Mouse (Mus musculus) naive thymus-derived CD4-positive, alpha-beta T cell, adult 2 months (primary cell): Measurements from ENCODE around the gene Aass.
"Not testable (repeated sequence)": the region's sequence is repeated elsewhere in the genome, so short reads cannot be mapped to it uniquely, and the experiment has no call there.

ENCODE experiments used
- DNase-seq: peaks from one replicate; pipeline ENCODE4 v3.0.0-alpha.2; 2011; ENCODE audit warnings: low read depth

Aass gene

DNA sequence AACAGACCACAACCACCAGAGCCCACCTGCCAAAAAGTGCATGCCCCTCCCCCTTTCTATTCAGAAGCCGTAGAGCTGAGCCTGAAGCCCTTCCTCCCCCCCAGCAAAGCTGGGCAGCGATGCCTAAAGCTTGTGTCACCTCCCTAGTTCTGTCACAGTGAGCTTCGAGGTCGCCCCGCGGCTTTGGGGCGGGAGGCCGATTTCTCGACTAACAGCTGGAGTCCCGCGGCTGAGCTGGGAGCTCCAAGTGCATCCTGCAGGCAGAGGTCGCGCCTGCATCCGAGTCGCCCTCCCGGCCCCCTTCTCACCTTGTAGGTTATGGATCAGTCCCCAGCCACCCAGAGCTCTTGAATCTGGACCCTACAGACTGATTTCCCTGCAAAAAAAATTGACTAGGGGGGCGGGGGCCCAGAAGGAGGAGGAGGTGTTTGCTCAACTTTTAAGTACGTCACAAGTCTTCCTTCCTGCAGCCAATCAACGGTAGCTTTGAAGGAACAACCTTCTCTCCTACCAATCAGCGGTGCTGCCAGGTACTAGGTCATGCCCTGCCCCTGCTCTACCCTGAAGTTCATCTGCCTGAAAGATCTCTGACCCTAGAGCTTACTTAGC lies at the start of gene Aass:
Gene Aass, minus strand, starts transcription at position 414 of the 609 bp plus-strand sequence.
- DNase-seq: no peak

DNA sequence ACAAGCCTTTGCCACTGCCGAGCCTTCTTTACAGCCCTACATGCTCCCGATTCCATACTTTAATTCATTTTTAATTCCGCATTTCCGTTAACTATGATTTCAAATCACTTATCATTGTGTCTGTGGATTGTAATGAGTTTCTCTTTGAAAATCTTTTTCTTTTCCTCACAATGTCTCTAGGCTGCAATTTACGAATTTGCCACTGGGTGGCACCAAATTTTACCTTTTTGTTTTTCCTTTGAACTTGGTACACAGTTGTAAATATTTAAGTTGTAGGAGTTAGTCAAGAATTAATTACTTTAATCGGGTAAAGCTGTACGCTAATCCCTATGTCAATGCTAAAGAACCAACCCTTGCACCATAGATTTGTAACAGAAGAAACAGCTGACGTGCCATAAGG lies 47.3 kb upstream of the Aass start:
- DNase-seq: no peak

DNA sequence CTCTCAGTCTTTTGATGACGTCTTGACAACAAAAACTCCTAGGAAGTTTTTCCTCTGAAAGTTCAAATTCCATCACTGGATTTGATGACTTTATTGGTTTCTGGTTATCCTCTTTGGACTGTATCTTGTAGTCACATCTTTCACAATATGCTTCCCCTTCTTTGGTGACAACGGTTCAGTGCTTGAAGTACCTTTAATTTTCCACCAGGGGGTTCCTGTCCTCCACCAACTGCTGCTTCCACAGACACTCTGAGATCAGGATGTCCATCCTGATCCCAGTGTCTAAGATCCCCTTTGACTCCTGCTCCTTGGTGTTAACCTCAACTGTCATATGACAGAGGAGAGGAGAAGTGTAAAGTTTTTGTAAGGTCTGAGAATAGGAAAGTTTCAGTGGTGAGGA lies 31.0 kb upstream of the Aass start:
- not testable (repeated sequence) for DNase-seq

DNA sequence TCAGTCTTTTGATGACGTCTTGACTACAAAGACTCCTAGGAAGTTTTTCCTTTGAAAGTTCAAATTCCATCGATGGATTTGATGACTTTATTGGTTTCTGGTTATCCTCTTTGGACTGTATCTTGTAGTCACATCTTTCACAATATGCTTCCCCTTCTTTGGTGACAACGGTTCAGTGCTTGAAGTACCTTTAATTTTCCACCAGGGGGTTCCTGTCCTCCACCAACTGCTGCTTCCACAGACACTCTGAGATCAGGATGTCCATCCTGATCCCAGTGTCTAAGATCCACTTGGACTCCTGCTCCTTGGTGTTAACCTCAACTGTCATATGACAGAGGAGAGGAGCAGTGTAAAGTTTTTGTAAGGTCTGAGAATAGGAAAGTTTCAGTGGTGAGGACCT lies 23.6 kb upstream of the Aass start:
- not testable (repeated sequence) for DNase-seq

DNA sequence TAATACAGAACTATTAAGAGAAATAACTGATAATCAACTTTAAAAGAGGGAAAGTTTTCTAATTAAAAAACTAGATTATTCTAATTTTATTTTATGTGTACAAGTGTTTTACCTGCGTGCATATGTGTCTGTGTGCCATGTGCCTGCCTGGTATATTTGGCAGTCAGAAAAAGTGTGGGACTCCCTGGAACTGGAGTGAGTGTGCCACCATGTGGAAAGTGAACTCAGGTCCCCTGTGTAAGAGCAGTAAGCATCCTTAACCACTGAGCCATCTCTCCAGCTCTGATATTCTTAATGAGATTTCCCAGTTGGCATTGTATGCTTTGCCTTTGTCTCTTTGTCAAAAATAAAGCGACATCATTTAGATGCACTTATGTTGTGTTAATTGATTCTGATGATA lies 20.3 kb upstream of the Aass start:
- no peak for DNase-seq

DNA sequence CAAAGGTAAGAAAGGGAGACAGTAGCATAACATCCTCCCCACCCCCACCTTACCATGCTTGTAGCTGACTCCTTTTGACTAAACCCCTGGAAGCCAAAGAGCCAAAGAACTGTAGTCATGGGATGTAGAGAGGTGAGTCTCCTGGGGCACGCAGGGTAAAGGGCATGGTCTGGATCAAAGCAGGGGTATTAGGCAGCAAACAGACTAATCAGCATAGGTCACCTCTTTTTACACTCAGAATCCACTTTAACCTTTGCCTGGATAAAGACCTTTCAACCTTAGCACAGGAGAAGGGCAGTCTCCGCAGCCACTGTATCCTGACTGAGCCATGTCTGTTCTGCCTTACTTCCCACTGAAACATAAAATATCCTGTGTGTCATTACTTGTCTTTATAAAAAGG lies 14.4 kb upstream of the Aass start:
- no peak for DNase-seq

DNA sequence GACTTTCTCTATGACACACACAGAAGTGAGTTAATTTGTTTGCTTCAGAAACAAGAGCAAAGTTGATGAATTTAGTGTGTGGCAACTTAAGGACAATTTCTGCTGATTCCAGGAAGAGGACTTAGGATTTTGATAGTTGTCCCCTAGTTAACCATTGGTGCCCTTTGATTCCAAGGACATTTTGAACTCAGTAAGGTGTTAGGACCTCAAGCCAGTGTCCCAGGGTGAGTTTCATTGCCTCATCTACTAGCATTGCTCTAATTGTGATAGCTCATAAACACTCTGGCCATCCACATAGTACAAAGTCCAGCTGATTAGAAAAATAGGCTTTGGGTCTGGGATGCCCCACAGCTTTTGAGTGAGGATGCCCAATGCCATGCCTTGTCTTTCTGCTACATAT lies 11.2 kb upstream of the Aass start:
- no peak for DNase-seq

DNA sequence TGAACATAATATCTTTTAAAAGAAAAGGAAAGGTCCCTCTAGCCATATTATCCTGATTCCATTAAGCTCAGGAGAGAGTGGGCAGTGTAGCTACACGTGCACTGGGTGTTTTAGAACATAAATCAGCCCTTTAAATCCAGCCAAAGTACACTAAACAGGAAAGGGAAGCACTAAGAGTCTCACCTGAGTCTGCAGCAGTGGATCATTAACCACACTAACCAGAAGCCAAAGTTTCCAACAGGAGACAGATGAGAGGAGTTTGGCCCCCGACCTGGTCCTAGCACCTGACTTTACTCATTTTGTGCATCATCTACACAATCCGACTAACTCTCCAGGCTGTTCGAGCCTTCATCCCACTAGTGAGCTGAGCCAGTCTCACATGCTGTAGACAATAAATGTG lies 1.8 kb downstream of the Aass start:
- no peak for DNase-seq

DNA sequence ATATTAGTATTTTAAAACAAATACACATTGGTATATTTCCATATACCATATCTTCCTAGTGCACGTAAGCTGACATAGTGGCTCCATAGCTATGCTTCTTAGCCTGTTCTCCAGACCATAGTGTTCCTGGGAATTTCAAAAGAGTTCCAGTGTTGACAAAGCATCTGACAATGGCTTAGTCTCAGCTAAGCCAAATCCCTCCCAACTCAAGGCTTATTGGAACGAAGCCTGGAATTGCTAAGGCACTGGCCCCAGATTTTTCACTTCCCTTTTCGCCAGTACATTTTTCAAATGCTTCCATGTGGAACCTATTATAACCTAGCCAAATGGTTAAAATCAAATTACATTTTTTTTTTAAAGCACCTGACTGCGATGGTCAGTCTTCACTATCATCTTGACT lies 3.6 kb downstream of the Aass start:
- DNase-seq: no peak

DNA sequence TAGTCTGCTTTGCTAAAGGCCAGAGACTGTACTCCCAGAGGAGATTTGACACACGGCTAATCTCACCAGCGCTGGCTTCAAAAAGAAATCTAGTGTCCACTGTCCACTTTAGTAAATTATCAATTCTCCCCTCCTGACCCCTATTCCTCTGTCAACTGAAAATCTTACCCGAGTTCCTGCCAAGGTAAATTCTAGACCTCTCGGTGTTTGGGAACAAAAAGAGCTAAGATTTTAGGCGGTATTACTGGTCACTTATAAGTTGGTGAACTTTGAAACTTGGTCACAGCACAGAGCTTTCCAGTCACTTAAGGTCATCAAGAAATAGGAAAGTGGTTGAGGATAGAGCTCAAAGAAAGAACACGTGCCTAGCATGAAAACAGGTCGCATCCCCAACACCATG lies 6.1 kb downstream of the Aass start:
- DNase-seq: no peak

DNA sequence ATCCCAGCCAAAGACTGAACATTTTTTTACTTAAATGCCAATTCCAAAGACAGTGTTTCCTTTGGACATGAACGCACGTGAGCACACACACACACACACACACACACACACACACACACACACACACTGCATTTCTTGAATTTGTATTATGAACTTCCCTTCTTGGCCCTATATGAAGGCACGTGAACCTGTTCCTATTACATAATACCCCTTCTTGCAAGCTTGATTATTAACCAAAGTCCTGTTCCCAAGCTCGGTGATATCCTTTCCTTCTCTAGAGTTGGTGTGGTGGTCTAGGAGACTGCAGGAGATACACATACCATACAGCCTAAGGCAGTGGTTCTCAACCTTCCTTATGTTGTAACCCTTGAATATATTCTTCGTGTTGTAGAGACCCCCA lies 7.0 kb downstream of the Aass start:
- no peak for DNase-seq

DNA sequence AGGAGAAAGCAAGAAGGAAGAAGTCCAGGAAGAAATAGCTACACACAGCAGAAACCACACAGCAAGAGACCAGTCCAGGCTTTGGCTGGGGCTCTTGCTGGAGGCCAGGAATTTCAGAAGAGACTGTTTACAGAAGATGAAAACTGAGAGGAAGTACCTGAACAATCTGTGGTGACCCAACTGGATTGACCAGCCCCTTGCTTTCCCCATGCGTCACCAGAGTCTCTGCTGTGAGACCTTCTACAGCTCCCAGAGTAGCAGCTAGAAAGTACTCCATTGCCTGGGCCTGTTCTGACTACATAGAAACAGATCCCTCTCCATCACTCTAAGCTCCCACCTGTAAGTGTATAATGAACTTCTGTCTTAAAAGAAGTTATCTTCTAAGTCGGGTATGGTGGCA lies 8.0 kb downstream of the Aass start:
- no peak for DNase-seq

DNA sequence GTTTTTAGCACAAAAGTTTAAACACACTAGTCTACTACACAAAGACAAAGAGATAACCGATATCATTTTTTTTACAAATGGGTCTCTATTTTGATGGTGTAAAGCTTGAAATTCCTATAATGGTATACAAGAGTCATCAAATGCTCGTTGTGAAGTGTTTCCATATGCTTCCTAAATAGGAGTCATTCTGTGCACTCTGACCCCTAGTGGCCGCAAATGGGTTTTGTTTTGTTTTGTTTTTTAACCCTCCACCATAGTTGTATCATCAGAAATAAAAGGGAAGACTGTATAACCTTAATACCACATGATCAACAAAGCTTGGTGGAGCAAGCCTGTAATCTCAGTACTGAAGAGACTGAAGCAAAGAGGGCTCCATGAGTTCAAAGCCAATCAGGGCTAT lies 9.9 kb downstream of the Aass start:
- DNase-seq: no peak

DNA sequence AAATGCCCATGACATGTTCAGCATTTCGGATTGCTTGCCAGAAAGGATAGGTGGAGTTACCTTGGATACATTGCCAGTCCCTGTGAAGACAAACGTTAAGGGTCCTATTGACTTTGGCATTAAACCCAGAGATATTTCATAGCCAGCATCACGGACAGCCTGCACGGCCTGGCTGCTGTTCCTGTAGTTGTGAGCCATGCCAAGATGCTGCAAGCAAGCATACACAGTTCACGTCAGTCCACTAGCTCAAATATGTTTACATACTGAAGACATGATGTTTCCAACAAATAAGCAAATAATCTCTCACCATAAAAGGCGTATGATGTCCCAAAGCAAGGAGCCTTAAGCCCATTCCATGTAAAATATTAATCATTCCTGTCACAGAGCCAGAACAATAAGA lies 18.0 kb downstream of the Aass start:
- DNase-seq: no peak

DNA sequence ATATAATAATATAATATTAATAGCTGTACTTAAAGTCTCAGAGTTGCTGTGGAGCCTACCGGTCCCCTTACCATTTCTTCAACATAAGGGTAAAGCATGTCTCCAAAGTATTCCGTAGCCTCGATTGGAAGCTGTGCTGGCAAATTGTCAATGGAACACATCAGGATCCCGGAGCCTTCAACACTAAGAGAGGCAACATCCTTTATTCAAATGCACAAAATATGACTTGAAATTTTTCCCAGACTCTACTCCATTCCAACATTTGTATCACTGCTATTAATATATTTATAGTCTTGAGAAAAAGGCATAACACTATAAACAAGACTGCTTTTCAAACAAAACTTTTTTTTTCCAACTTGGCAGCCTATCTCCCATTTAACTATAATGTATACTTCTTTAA lies 25.7 kb downstream of the Aass start:
- no peak for DNase-seq

DNA sequence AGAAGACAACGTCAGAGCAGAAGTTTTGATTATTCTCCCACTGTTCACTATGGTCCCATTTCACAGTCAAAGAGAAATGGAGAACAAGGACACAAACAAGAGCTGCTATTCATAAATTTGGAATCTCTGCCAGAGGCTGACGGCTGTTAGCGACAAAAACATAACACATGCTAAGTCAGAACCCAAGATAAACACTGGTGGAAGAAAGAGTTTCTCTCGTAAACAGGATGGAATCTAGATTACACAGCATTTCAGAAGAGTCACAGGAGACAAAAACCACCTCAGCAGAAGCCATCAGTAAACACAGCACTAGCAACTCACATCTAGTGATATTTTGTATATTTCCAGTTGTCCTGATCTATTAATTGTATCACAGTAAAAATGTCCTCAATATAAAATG lies 26.4 kb downstream of the Aass start:
- DNase-seq: no peak

DNA sequence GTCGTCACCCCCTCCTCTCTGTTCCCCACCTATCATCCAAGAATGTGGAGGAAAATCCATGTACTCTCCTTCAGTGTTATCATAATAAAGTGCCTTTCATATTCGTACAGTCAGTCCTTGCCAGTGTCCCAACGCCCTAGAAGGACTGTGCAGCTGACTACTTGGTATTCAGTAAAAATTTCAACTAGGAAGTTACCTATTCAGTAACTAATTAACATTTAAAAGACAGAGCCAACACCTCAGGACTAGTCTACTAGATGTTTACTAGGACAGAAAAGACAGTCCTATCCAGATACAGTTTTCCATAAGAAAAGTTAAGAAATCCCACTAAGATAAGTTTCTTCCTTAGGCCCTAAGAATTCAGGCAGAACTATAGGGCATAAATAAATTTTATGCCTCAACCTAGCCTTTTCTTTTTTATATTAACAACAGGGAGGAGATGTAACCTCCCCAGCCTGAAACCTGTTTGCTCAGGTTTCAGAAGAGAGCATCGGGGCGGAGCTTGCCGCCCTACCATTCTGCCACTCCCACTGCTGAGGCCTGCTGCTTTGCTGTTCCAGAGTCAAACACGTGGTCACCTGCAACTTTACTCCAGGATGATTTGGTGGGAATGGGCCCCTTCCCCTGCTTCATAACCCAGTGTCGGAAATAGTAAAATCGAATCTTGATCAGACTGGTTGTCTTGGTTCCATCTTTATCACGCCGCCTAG lies 42.3 kb downstream of the Aass start:
- DNase-seq: not testable (repeated sequence)

DNA sequence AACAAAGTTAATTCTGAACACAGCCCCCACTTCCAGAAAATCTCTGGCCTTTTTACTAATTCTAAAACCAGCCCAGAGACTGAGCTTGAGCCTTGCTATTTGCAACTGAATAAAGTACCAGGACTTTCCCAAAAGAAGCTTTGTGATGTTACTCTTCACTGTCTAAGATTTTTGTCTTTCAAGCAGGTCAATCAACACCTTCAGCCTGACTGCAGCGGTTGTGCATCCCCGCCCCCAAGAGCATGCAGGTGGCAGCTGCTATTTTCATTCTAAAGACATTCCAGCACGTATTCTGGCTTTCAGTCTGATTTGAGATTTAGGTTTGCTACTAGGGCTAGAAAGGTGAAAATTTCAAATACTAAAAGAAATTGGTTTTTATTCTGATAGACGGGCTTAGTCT lies 43.5 kb downstream of the Aass start:
- not testable (repeated sequence) for DNase-seq

DNA sequence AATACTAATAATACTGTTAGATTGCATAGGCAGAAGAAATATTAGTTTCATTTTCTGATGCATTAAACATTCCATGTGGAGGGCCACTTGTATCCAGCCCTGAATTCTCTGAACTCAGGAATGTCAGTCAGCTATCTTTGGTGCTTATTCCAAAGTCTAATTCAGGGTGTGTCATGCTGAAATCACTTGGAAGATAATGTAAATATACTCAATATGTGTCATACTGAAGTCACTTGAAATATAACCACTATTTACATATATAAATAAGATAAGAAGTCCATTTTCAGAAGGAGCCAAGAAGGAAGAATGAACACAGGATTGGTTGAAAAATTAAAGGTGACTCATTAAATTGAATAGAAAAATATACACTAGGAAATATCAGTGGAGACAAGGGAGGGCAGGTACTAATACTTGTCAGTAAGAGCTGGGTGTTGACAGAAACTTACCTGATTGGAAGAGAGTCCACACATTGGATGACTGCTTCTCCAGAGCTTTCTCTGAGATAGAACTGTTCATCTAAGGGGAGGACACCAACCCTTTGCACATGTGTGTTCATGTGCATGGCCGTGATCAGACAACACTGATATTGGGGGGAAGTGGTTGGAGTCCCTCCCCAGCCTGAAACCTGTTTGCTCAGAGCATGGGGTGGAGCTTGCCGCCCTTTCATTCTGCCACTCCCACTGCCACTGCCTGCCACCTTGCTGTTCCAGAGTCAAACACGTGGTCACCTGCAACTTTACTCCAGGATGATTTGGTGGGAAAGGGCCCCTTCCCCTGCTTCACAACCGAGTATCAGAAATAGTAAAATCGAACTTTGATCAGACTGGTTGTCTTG lies 48.0 kb downstream of the Aass start:
- no peak for DNase-seq

DNA sequence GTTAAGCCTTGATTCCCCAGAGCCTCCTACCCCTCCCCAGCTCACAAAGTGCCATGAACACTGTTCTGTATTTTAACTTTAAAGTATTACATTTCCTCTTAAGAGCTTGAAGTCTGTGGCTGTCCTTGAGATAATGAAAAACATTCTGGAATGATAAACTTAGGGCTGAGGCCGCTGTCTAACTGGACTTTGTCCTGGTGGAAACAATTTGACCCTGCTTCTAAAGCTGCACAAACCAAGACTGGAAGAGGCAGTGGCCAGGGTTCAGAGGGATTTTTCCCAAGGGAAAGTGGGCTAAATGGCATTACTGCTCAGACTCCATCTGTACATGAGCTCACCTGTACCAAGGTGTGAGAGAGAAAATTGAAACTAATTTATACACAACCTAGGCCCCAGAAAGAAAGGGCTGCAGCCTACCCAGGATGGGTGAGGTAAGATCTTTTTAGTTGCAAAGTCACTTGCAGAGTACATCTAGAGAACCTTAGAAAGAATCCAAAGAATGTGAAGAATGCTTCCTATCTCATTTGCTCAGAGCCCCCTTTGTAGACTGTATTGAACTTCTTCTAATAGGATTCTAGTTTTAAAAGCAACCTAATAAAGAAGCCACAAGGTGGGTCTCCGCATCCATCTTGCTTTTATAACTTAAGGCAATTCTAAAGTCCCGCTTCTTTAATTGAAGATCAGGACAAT lies 52.6 kb downstream of the Aass start:
- DNase-seq: no peak

DNA sequence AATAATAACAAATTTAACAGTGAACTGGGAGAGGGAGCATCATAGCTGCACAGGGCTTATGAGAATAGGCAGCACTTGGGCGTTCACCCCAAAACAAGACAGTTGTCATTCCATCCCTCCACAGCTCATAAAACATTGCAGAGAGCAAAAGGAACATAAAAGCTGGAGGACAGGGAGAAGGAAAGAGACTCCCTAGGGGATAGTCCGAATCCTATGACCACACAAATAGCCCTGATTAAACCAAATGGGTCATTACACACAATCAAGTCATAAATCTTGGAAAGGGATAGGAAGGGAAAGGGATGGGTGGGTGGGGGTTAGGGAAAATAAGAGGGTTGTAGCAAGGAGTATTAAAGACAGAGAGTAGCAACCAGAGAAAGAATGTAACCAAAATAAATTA lies 54.5 kb downstream of the Aass start:
- no peak for DNase-seq

DNA sequence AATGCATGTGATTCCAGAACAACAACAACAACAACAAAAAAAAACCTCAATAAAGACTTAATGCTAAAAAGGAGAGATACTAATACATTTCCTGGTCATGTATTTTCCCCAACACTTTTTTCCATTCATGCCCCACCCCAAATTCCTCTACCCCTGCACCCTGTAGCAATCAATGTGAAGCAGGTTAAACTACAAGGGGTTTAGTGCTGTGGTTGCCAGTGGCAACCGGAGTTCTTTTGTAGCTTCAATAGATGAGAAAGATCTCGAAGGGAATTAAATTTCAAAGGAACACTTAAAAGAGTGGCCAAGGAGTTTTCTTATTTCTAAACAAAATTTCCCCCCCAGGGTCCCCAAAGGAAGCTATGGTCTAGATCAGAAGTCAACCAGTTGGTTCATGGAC lies 56.7 kb downstream of the Aass start:
- DNase-seq: no peak

DNA sequence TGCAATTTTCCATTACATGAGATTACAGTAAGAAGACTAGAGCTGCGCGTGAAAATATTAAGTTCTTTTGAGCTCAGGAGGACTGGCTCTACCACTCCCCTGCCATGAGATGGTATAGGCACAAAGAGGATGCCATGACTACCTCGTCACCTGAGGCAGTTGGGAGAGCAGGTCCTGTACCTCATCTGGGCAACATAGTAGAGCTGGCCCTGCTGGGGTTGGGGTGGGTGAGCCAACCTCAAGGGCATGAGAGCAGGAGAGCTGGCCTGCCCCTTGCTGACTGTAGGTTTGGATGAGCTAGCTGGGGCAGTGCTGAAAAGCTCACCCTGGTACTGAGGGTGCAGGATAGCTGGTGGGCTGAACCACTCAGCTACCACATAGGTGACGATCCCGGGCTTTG lies 77.1 kb downstream of the Aass start:
- DNase-seq: no peak
